Mouse (Mus musculus) spleen, adult 2 months (tissue): ENCODE results near the gene Hivep3. TPM values are rescaled to one million over a fixed set of nuclear protein-coding genes. Genes with fewer than 3 reads are reported as not detected.

Experiments used
- DNase-seq, 2 experiments: peaks; one replicate each; pipeline versions ENCODE4 v3.0.0 to v3.0.0-alpha.2; 2012 to 2021; ENCODE audit warnings: low spot score in 2 of 2, low read depth in 1 of 2
- H3K27ac ChIP-seq: fragments of 200-500 bp; 2 replicates; pipeline ENCODE4 v1.5.1; 2012; ENCODE audit warnings: low read length, inconsistent platforms; ENCODE audit not compliant: insufficient read depth
- H3K27me3 ChIP-seq: fragments of 200-500 bp; 2 replicates; pipeline ENCODE4 v1.6.1; 2012; ENCODE audit warnings: mild to moderate bottlenecking, moderate library complexity, low read length, inconsistent platforms; ENCODE audit not compliant: control insufficient read depth, insufficient read depth
- H3K36me3 ChIP-seq: fragments of 200-500 bp; 2 replicates; pipeline ENCODE4 v1.6.1; 2012; ENCODE audit warnings: mild to moderate bottlenecking, low read length, inconsistent platforms; ENCODE audit not compliant: control insufficient read depth, insufficient read depth
- H3K4me1 ChIP-seq: fragments of 200-500 bp; 2 replicates; pipeline ENCODE4 v1.6.1; 2011; ENCODE audit warnings: inconsistent platforms; ENCODE audit not compliant: control insufficient read depth, insufficient read depth, insufficient read length
- H3K4me3 ChIP-seq: fragments of 200-500 bp; 2 replicates; pipeline ENCODE4 v1.5.1; 2011; ENCODE audit warnings: mild to moderate bottlenecking, inconsistent platforms; ENCODE audit not compliant: insufficient read depth, insufficient read length; ENCODE audit errors: extremely low read depth
- CTCF ChIP-seq: fragments of 200-500 bp; IDR thresholded peaks from 2 replicates; pipeline ENCODE4 v1.5.1; 2011; ENCODE audit warnings: mild to moderate bottlenecking, inconsistent platforms; ENCODE audit not compliant: insufficient read depth, insufficient read length, insufficient replicate concordance; ENCODE audit errors: extremely low read depth
- POLR2A ChIP-seq: fragments of 200-500 bp; IDR thresholded peaks from 2 replicates; pipeline ENCODE4 v1.6.1; 2011; ENCODE audit warnings: low read depth, low read length, inconsistent platforms
- WGBS: fragments of 180-500 bp; shearing (Covaris S2); methylation state at CpG from one replicate; pipeline ENCODE4 v1.1.7; 2018; 5-methylcytosine and 5-hydroxymethylcytosine counted together
- polyA plus RNA-seq: library from polyadenylated mRNA; depleted of rRNA; stranded (reverse); fragments of >200 nt; gene quantifications from 2 replicates; pipeline ENCODE4 v1.2.3, GENCODE M21; 2012

Hivep3 gene
- polyA plus RNA-seq, 1 experiment: 8.7 TPM

GRCm38 (mm10) chr4:119955008-119955407 is 221.4 kb downstream of the Hivep3 start:
- no peaks in the 10 kb centered on the region for H3K27me3 ChIP-seq
- no peak for DNase-seq
- H3K36me3 ChIP-seq: no peaks in the 10 kb centered on the region
- H3K27ac ChIP-seq: no peak overlapping the region
- H3K4me3 ChIP-seq: no peak overlapping the region
- peaks cover 14% of the 10 kb centered on the region; the same call in 1 of the 2 replicates for H3K4me1 ChIP-seq
- 92% methylated on average over 7 of the region's 7 CpGs for WGBS
- TF ChIP-seq POLR2A (no peak), CTCF (no peak)

DNA sequence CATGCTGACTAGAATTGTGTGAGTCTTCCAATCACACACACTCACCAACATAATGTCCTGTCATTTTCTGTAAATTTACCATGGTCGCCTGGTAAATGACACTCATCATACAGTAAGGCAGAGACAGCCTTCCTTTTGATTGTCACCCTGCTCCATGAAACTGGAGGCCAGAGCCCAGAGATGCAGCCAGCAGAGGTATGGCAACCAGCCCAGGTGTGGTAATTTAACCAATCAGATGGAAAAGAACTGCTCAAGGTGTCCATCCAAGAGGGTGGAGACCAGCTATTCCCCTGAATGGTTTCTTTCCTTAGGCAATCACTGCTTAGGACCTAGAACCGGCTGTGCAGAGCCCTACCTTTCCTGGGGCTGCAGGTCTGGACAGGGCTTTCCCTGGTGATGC is 224.4 kb downstream of the Hivep3 start:
- Histone ChIP-seq H3K4me3 (no peak overlapping the region), H3K4me1 (peaks cover 41% of the 10 kb centered on the region), H3K36me3 (no peaks in the 10 kb centered on the region), H3K27me3 (no peaks in the 10 kb centered on the region), H3K27ac (no peak overlapping the region)
- no peak for DNase-seq
- WGBS: 86% methylated on average over 2 of the region's 2 CpGs
- TF ChIP-seq CTCF (no peak), POLR2A (no peak)

DNA sequence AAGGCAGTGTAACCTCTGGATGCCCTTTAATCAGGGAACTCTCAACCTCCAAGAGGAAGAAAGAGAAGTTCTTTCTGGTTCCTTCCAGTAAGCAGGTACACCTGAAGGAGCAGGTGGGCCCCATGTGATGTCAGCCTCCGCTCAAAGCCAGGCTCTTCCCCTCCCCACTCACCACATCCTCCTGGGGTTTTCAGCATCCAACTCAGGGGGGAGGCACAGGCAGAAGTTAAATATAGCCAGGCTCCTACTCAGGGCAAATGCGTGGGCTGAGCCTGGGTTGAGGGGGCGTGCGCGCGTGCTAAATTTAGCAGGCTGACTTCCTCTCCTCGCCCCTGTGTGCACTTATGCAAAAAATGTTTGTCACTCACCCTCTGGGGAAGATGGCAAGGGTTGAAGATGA is 225.7 kb downstream of the Hivep3 start:
- H3K27me3 ChIP-seq: no peaks in the 10 kb centered on the region
- H3K27ac ChIP-seq: no peak overlapping the region
- no peak overlapping the region for H3K4me3 ChIP-seq
- peaks cover 44% of the 10 kb centered on the region for H3K4me1 ChIP-seq
- DNase-seq: peak; percentile 81 to 84
- no peaks in the 10 kb centered on the region for H3K36me3 ChIP-seq
- 9% methylated on average over 7 of the region's 7 CpGs for WGBS
- no peak for TF ChIP-seq CTCF
- TF ChIP-seq POLR2A: no peak

- H3K4me1 ChIP-seq: peaks cover 49% of the 10 kb centered on the region
- TF ChIP-seq CTCF: no peak
- TF ChIP-seq POLR2A: no peak
Measured at GRCm38 (mm10) chr4:119959873-119960272, 226.3 kb downstream of the Hivep3 start.

DNA sequence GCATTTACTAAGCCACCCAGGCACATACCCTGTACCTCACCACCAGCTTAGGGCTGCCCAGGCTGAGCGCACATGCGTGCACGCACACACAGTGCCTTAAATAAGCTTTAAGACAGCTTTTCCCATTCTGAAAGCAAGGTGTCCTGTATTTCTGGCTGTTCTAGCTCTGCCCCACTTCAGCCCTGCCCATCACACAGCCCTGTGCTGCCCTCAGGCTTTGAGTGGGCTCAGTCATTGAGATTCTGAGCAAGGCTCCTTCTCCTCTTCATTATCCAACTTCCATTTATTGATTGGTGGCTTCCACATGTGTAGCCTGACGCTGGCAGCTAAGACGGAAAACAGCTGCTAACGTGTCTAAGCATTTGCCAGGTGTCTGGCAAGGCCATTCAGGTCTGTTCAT is 226.9 kb downstream of the Hivep3 start:
- no peak overlapping the region for H3K4me3 ChIP-seq
- no peak overlapping the region for H3K27ac ChIP-seq
- no peaks in the 10 kb centered on the region for H3K36me3 ChIP-seq
- TF ChIP-seq POLR2A (no peak), CTCF (no peak)
- peaks cover 55% of the 10 kb centered on the region for H3K4me1 ChIP-seq
- WGBS: 80% methylated on average over 6 of the region's 6 CpGs
- DNase-seq: no peak
- H3K27me3 ChIP-seq: no peaks in the 10 kb centered on the region

More at GRCm38 (mm10) chr4:119959873-119960272, 226.3 kb downstream of the Hivep3 start:
- whole genome bisulfite sequencing: 57% methylated on average over 1 of the region's 1 CpGs
- Histone ChIP-seq H3K27me3 (no peaks in the 10 kb centered on the region), H3K27ac (no peak overlapping the region), H3K36me3 (no peaks in the 10 kb centered on the region), H3K4me3 (no peak overlapping the region)
- no peak for DNase-seq

DNA sequence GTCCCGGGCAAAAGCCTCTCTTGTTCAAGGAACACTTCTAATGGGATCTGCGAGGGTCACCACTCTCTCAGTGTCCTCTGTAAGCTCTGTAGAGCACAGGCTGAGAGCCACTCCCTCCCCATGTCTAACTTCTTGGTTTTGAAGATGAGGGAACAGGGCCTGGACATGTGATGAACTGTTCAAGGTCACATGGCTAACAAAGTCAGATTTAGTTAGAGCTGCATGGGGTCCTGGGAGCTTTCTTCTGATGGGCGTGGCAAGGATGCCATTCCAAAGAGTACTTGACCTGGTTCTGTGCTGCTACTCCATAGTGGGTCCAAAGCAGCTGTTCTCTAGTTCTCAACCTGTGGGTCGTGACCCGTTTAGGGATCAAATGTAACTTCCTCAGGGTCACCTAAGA is 227.6 kb downstream of the Hivep3 start:
- no peak overlapping the region for H3K4me3 ChIP-seq
- WGBS: 85% methylated on average over 5 of the region's 5 CpGs
- no peaks in the 10 kb centered on the region for H3K36me3 ChIP-seq
- peaks cover 59% of the 10 kb centered on the region for H3K4me1 ChIP-seq
- TF ChIP-seq POLR2A (no peak), CTCF (no peak)
- no peak for DNase-seq
- no peak overlapping the region for H3K27ac ChIP-seq
- no peaks in the 10 kb centered on the region for H3K27me3 ChIP-seq

DNA sequence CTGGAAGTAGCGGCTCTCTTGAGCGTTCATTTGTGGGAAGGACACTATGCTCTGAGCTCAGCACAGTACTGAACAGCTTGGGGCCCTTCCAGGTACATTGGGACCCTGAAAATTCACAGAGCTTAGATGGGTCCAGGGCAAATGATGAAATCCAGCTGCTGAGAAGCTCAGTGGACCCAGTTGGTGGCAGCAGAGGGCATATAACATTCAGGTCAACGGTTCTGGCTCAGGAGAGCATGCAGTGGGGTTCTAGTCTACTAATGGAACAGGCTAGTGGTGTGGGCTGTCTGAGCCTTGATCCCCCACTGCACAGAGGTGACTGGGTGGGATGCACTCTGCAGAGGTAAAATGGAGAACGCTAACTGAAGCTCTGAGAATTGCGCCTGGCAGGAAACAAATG is 228.5 kb downstream of the Hivep3 start:
- H3K4me1 ChIP-seq: peaks cover 66% of the 10 kb centered on the region
- no peak overlapping the region for H3K4me3 ChIP-seq
- DNase-seq: no peak
- no peaks in the 10 kb centered on the region for H3K27me3 ChIP-seq
- no peak overlapping the region for H3K27ac ChIP-seq
- 47% methylated on average over 5 of the region's 5 CpGs for WGBS
- H3K36me3 ChIP-seq: no peaks in the 10 kb centered on the region
- TF ChIP-seq POLR2A (no peak), CTCF (peak; percentile 21; the same call in 1 of the 2 replicates)
